Mouse (Mus musculus) thymus, postnatal 36 days (tissue): ENCODE results near the gene Chst2.

Experiments used
- DNase-seq, 2 experiments: peaks; one replicate each; pipeline ENCODE4 v3.0.0; 2022; ENCODE audit warnings: mixed read lengths in 2 of 2

Gene Chst2

DNA sequence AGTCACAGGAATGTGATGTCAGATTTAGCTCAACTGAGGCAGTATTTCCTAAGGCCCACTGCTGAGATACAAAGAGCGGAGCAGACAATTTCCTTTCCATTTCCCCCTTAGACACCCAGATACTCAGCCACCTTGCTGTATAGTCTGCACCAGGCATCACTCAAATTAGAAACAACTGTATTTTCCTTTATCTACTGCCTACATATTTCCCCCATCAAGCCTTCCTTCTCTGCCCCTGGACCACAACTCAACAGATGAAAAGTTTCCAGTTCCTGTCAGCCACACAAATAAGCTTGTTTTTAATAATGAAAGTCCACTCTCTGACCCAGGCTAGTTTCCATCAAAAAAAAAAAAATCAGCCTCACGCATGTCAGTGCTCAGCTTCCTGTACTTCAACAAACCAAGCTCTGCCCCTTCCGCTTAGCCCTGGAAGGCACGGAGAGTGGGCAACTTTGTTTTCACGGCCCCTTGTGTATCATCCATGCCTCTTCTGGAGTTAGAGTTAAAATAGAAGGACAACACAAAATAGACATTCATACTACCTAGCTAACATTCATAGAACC is 52.6 kb downstream of the Chst2 start:
- no peak for DNase-seq

DNA sequence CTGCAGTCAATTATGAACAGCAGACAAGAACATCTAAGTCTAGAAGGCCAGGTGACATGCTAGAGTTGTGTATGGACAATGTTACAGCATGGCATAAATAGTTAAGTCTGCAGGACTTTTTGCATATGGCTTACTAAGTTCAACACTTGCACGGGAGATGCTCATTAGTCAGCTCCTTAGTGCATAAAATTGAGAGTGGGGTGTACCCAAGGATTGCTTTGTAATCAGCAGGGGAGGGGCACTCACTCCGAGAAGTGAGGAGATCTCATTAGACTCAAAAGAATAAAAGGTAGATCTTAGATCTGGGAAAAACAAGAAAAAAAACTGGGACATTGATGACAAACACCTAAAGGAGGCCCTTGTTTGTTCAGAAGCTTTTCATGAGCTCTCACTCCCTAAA is 54.6 kb downstream of the Chst2 start:
- DNase-seq = no peak

DNA sequence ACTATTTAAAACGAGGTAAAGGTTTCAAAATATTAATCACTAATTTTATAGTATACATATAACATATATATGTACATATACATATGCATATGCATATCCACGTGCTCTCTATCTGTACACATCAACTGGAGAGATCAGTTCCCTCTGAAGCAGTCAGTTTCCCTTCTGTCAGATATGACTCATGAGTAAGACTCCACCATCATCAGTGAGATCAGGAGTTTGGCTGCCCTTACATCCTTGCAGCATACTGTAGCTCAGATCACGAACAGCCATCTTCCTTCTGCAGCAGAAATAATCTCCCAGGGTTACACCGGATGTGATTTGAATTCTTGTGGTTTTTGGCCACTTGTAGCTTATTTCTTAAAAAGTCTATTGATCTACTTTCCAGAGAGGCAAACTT is 56.0 kb downstream of the Chst2 start:
- DNase-seq = no peak
